Mouse (Mus musculus): ENCODE measurements at regions not wholly inside any gene's neighbourhood (a gene's known extent, or its start where the extent isn't known, plus 50 kb on each side); places are given as distances from the start of the nearest gene placed in this dataset.

- no peak for ATAC-seq (ENCODE audit: poor library complexity, severe bottlenecking)
Observed at GRCm38 (mm10) chr1:169060145-169060544, 471.1 kb downstream of the Nuf2 start.

GRCm38 (mm10) chr1:169051863-169052257 lies 479.4 kb downstream of the Nuf2 start:
- ATAC-seq (ENCODE audit: poor library complexity, severe bottlenecking) = no peak

- no peak for ATAC-seq (ENCODE audit: poor library complexity, severe bottlenecking)
Observed at GRCm38 (mm10) chr1:169051085-169051862, 480.0 kb downstream of the Nuf2 start.

- ATAC-seq (ENCODE audit: poor library complexity, severe bottlenecking) = no peak
Observed at GRCm38 (mm10) chr1:169049846-169050245, 481.4 kb downstream of the Nuf2 start.

- no peak for ATAC-seq (ENCODE audit: poor library complexity, severe bottlenecking)
Observed at GRCm38 (mm10) chr1:169046791-169047525, 484.3 kb downstream of the Nuf2 start.

- ATAC-seq (ENCODE audit: poor library complexity, severe bottlenecking) = no peak
Observed at GRCm38 (mm10) chr1:169033517-169033916, 497.7 kb downstream of the Nuf2 start.

- ATAC-seq (ENCODE audit: poor library complexity, severe bottlenecking) = no peak
Observed at GRCm38 (mm10) chr1:169031849-169032542, 499.3 kb downstream of the Nuf2 start.

- ATAC-seq (ENCODE audit: poor library complexity, severe bottlenecking) = no peak
Observed at GRCm38 (mm10) chr1:169027706-169028105, 503.6 kb downstream of the Nuf2 start.

GRCm38 (mm10) chr1:169027241-169027640 lies 504.0 kb downstream of the Nuf2 start:
- ATAC-seq (ENCODE audit: poor library complexity, severe bottlenecking) = no peak

- ATAC-seq (ENCODE audit: poor library complexity, severe bottlenecking) = no peak
Observed at GRCm38 (mm10) chr1:169024531-169024930, 506.7 kb downstream of the Nuf2 start.

- ATAC-seq (ENCODE audit: poor library complexity, severe bottlenecking) = no peak
Observed at GRCm38 (mm10) chr1:168991506-168992244, 539.6 kb downstream of the Nuf2 start.

- no peak for ATAC-seq (ENCODE audit: poor library complexity, severe bottlenecking)
Observed at GRCm38 (mm10) chr1:168975037-168975698, 543.1 kb upstream of the Pbx1 start.

- no peak for ATAC-seq (ENCODE audit: poor library complexity, severe bottlenecking)
Observed at GRCm38 (mm10) chr1:168969402-168969801, 537.3 kb upstream of the Pbx1 start.

GRCm38 (mm10) chr1:168967334-168967733 lies 535.3 kb upstream of the Pbx1 start:
- no peak for ATAC-seq (ENCODE audit: poor library complexity, severe bottlenecking)

GRCm38 (mm10) chr1:168964467-168964904 lies 532.4 kb upstream of the Pbx1 start:
- ATAC-seq (ENCODE audit: poor library complexity, severe bottlenecking) = no peak

GRCm38 (mm10) chr1:168950947-168951346 lies 518.9 kb upstream of the Pbx1 start:
- ATAC-seq (ENCODE audit: poor library complexity, severe bottlenecking) = no peak

- no peak for ATAC-seq (ENCODE audit: poor library complexity, severe bottlenecking)
Observed at GRCm38 (mm10) chr1:168924100-168924815, 492.2 kb upstream of the Pbx1 start.

- ATAC-seq (ENCODE audit: poor library complexity, severe bottlenecking) = no peak
Observed at GRCm38 (mm10) chr1:168918331-168919076, 486.4 kb upstream of the Pbx1 start.

GRCm38 (mm10) chr1:168908684-168909175 lies 476.7 kb upstream of the Pbx1 start:
- no peak for ATAC-seq (ENCODE audit: poor library complexity, severe bottlenecking)

Measured in megakaryocyte, adult 5-6 weeks (primary cell).